Mouse (Mus musculus) layer of hippocampus, adult 2 months (tissue): ENCODE results near the gene Arhgap19. TPM values are rescaled to one million over a fixed set of nuclear protein-coding genes. Genes with fewer than 3 reads are reported as not detected.
A peak's percentile ranks its signal among the peaks of the same experiment; 100 is the strongest.

Experiments
- DNase-seq, 2 experiments: peaks; one replicate each; pipeline ENCODE4 v3.0.0; 2022; ENCODE audit warnings: low spot score in 2 of 2
- H3K27ac ChIP-seq: fragments of 200-600 bp; 2 replicates; pipeline ENCODE4 v1.8.1; 2022
- H3K4me3 ChIP-seq: fragments of 200-600 bp; 2 replicates; pipeline ENCODE4 v1.8.1; 2022; ENCODE audit warnings: mild to moderate bottlenecking
- CTCF ChIP-seq: fragments of 200-600 bp; conservative IDR thresholded peaks from 2 replicates; pipeline ENCODE4 v1.8.1; 2022; ENCODE audit warnings: antibody characterized with exemption, mild to moderate bottlenecking, moderate library complexity
- long read RNA-seq, 2 experiments: library from polyadenylated mRNA; stranded (forward); transcript quantifications; one replicate each; pipeline ENCODE4 v2.0.0; 2021; ENCODE audit warnings: borderline mapping rate in 2 of 2
- total RNA-seq, 2 experiments: library from RNA; stranded (reverse); gene quantifications; 2 replicates each; pipeline ENCODE4 v1.2.3; 2021

The Arhgap19 gene
- 1 to 10 TPM; 2.2 to 2.5 TPM for total RNA-seq
- long read RNA-seq, experiment 1, partial matches to known transcripts = 0 of 1 reads
- long read RNA-seq, experiment 1, other reads (novel, unspliced or antisense) = 0 of 1 reads
- long read RNA-seq, experiment 2, full-length matches to known transcripts = 2 of 6 reads
- long read RNA-seq, experiment 2, partial matches to known transcripts = 1 of 6 reads
- long read RNA-seq, experiment 2, other reads (novel, unspliced or antisense) = 3 of 6 reads

DNA sequence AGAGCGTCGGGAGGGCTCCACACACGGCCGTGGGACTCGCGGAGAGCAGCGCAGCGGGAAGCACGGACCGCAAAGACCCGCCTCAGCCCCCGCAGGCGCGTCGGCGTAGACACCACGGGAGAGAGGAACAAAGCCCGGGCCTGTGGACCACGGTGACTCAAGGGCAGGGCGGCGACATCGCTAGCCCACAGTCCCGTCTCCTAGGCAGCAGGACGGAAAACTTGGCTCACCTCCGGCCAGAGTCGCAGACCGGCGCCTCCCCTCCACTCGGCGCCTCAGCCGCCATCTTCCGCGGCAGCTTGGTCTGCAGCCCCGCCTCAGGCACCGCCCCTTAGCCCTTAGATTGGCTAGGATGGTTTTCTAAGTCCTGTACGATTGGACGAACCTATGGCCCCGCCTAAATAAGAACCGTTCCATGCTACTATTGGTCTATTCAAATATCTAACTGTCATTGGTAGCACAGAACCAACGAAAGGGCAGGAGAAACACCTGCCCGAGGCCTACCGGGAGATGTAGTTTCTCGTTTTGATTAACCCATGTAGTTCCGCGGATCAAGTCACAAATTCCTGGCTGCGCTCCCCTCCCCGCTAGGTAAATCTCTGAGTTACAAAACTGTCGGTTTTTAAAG lies at the start of gene Arhgap19:
TSS of gene Arhgap19 (minus strand) at position 306 of the 628 bp plus-strand sequence.
- peak within 1 kb of the TSS; percentile 71 for H3K27ac ChIP-seq
- DNase-seq = peak; percentile 80 to 94
- no peak for TF ChIP-seq CTCF
- H3K4me3 ChIP-seq = peak within 1 kb of the TSS; percentile 66

DNA sequence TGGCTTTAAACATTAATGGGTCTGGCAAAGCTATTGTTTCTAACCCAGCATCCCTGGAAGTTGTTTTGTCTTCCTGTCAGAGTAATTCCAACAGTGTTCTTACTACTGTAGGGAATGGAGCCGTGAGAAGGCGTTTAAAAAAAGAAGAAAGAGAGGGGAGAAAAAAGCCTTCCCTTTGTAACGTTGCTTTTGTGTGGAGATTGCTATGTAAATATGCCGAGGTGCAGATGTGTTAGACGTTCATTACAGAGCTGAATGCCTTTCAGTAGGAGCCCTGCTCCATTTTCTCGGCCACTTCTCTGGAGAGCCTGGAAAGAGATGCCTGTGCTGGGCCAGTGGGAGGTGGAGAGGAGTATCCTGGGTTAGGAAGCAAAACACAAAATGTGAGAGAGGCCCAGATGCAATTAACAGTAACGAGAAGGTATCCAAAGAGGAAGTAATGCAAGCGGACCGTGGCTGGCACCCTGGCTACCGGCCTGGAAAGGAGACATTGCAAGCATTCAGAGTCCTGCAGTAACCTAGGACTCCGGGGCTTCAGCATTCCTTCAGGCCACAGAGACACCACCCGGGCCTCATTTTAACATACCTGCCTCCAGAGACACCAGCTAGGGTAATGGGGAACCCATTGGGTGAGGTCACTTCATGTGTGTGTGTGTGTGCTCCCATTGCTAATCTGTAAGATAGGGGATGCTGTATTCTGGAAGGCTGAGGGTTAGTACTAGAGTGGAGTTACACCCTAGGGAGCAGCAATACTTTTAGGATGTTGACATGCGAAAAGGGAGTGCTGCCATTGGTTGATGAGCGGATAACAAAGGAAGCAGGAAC lies 49.1 kb upstream of the Arhgap19 start:
- no peak for TF ChIP-seq CTCF
- H3K27ac ChIP-seq = no peak overlapping the region
- DNase-seq = no peak
- no peak overlapping the region for H3K4me3 ChIP-seq

- H3K4me3 ChIP-seq = no peak overlapping the region
- H3K27ac ChIP-seq = no peak overlapping the region
- no peak for TF ChIP-seq CTCF
- no peak for DNase-seq
Observed at GRCm38 (mm10) chr19:41850021-41850718, 48.3 kb upstream of the Arhgap19 start.

- H3K27ac ChIP-seq = peak within 1 kb of the TSS; percentile 98
- DNase-seq = peak; percentile 81 to 84
- TF ChIP-seq CTCF = no peak
Observed at GRCm38 (mm10) chr19:41847992-41848851, 46.4 kb upstream of the Arhgap19 start, which contains the start of gene Frat2. Frat2 (minus strand) TSS chr19:41848132.

DNA sequence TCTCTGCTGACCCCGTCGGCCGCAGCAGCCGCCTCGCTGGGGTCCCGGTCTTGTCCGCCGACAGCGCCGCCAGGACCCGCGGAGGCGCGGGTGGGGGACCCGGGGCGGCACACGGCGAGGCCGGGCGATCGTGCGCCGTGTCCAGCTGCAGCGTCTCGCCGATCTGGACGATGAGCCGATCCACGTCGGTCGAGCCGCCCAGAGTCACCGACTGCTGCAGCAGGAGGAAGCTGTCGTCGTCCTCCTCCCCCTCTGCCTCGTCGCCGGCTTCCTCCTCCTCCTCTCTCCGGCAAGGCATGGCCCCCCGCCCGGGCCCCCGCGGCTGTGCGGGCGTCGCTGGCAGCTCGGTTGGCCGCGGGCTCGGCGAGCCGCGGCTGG lies 45.8 kb upstream of the Arhgap19 start:
- DNase-seq = peak in 1 of 2 experiments; percentile 39
- Histone ChIP-seq H3K4me3 (peak overlapping the region; percentile 64), H3K27ac (peak overlapping the region; percentile 98)

More at GRCm38 (mm10) chr19:41847992-41848851, 46.4 kb upstream of the Arhgap19 start, which contains the start of gene Frat2:
- peak within 1 kb of the TSS; percentile 64 for H3K4me3 ChIP-seq

DNA sequence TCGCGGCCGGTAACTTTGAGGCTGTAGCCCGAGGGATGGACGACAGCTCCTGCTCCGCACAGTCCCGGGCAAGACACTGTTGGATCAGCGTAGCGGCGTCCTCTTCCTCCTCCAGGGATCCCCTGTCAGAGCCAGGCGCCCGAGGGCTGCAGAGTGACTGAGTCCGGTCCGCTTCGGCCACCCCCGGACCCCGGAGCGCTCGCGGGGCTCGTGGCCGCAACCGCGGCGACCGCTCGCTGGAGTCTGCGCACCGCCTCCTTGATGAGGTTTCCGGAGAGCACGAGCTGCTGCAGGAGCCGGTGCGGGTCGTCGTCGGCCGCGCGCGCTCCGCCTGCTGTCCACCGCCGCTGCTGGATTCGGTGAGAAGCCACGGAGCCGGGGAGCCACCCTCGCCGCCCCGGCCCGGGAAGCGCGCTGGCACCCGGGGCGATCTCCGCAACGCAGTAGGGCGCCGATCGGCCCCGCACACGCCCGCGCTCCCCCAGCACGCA lies 45.3 kb upstream of the Arhgap19 start:
- peak in 1 of 2 experiments; percentile 34 for DNase-seq
- Histone ChIP-seq H3K27ac (peak overlapping the region; percentile 98), H3K4me3 (peak overlapping the region; percentile 64)
- no peak for TF ChIP-seq CTCF

DNA sequence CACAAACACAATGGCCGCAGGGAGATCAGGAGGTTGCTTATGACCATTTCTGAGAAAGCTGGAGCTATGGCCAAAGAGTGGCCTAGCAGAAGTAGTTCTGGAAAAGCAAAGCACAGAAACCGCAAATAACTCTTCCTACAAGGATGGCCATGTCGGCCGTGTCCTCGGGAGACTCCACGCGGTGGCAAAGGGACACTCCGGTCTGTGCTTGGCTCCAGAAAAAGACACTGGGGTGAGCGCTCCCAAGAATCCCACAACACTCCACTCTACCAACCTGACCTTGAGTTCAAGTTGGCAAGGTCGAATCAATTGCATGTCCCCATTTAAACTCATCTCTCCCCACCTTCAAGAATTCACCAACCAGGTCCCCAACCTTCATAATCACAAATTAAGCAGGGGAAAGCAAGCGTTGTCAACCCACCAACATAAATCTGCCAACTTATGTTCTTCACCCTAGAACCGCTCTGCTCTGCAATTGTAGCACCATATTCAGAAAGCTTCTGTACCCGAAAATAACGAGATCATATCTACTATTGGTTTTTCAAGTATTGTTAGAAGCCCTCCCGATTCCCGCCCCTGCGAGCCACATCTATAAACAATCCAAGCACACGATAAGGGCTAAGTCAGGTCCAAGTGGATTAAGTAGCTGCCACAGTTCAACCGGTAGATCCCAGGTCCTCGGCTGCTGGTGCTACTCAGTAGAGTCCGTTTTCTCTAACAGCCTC lies 44.7 kb upstream of the Arhgap19 start:
- Histone ChIP-seq H3K27ac (peak overlapping the region; percentile 98), H3K4me3 (peak overlapping the region; percentile 64)
- TF ChIP-seq CTCF = peak; percentile 36
- no peak for DNase-seq

- Histone ChIP-seq H3K27ac (no peak overlapping the region), H3K4me3 (no peak overlapping the region)
- peak; percentile 57 for TF ChIP-seq CTCF
- no peak for DNase-seq
Observed at GRCm38 (mm10) chr19:41844345-41844744, 42.5 kb upstream of the Arhgap19 start.

DNA sequence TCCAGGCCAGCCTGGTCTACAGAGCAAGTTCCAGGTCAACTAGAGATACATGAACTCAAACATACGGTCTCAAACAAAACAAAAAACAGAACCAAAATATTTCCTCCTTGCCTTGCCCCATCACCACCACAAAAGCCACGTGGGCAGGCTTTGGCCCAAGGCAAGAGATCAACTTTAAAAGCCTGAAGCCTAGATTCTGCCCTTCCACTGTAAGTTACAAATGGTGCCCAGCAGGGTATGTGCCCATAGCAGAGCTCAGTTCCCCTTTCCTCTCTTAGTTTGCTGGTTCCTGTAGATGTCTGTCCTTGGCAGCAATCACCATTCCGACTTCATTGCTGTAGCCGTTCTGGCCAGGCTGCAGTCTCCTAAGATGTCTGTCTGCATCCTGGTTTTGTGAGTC lies 40.9 kb upstream of the Arhgap19 start:
- DNase-seq = no peak
- no peak overlapping the region for H3K27ac ChIP-seq
- no peak overlapping the region for H3K4me3 ChIP-seq
- TF ChIP-seq CTCF = no peak

- Histone ChIP-seq H3K4me3 (no peak overlapping the region), H3K27ac (no peak overlapping the region)
- TF ChIP-seq CTCF = no peak
- DNase-seq = no peak
Observed at GRCm38 (mm10) chr19:41842196-41842595, 40.3 kb upstream of the Arhgap19 start.

DNA sequence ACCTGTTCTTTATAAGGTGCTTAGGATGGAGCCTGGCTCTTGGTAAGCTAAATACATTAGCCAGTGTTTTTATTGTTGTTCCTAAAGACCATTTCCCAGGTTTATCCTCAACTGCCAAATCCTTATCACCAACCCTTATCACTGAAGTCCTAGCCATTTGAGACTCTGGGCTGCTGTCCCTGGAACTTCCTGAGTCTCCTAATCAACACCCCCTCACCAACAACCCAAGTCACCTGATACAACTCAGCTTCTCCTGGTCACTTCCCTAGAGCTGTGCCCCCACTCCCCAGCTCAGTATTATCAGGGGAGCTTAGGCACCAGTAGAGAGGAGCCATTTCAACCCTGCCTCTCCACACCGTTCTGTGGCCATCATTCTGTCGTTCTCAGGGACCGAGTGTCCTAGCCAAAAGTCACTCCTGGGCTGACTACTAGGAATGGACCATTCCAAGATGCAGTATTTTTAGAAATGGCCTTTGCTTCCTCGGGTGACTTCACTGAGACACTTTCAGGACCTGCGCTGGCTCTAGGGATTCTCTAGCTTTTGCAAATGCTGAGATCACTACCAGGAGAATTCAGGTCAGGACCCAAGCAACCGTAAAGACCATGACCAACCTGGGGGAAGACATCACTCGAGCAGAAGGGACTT lies 39.4 kb upstream of the Arhgap19 start:
- Histone ChIP-seq H3K27ac (no peak overlapping the region), H3K4me3 (no peak overlapping the region)
- TF ChIP-seq CTCF = no peak
- no peak for DNase-seq
